Mouse (Mus musculus) spleen, embryonic (tissue): ENCODE measurements around the gene Nudt5.

Source experiments
- CTCF ChIA-PET: fragments of 350-600 bp; sonication (Branson Sonifier 250); formaldehyde crosslinking; loops from one replicate; lab custom pipeline; 2022; lab: Charles Lee

Gene Nudt5

GRCm38 (mm10) chr2:5851866-5852265, 7.0 kb downstream of the Nudt5 start:
- CTCF ChIA-PET, result interaction anchor here (0.6 kb wide), 1 partner anchor 432 kb away, joined by 8 read pairs; no protein-coding TSS in a partner anchor

GRCm38 (mm10) chr2:5862834-5863233, 18.0 kb downstream of the Nudt5 start, which contains the start of gene Gm13199:
TSS of gene Gm13199 (minus strand) at chr2:5862934.
- CTCF ChIA-PET, result interaction anchor here (0.6 kb wide), 1 partner anchor 42 kb away, joined by 3 read pairs; no protein-coding TSS in a partner anchor

- CTCF ChIA-PET, result interaction anchor here (0.6 kb wide), 1 partner anchor 52 kb away, joined by 4 read pairs; no protein-coding TSS in a partner anchor
These were observed 22.9 kb downstream of the Nudt5 start for GRCm38 (mm10) chr2:5867681-5868080.

GRCm38 (mm10) chr2:5869746-5870145, 24.9 kb downstream of the Nudt5 start:
- CTCF ChIA-PET, result no interaction called here

- CTCF ChIA-PET, result interaction anchor here (0.6 kb wide), 1 partner anchor 617 kb away, joined by 4 read pairs; no protein-coding TSS in a partner anchor
These were observed 32.6 kb downstream of the Nudt5 start for GRCm38 (mm10) chr2:5877446-5877845.

- CTCF ChIA-PET, result interaction anchor here (0.6 kb wide), 1 partner anchor 18 kb away, joined by 3 read pairs; no protein-coding TSS in a partner anchor
These were observed 44.0 kb downstream of the Nudt5 start for GRCm38 (mm10) chr2:5888865-5889264.

- CTCF ChIA-PET, result interaction anchor here (0.6 kb wide), 2 partner anchors 18 to 49 kb away, joined by 3 read pairs; no protein-coding TSS in a partner anchor
These were observed 44.6 kb downstream of the Nudt5 start for GRCm38 (mm10) chr2:5889412-5889811.

- CTCF ChIA-PET, result interaction anchor here (0.7 kb wide), 1 partner anchor 14 kb away, joined by 3 read pairs; no protein-coding TSS in a partner anchor
These were observed 49.5 kb downstream of the Nudt5 start for GRCm38 (mm10) chr2:5894296-5894695.

GRCm38 (mm10) chr2:5894843-5895570, 50.2 kb downstream of the Nudt5 start, which contains the start of gene Sec61a2:
TSS of gene Sec61a2 (minus strand) at chr2:5895432.
- CTCF ChIA-PET, result no interaction called here

- CTCF ChIA-PET, result no interaction called here
These were observed 55.3 kb downstream of the Nudt5 start for GRCm38 (mm10) chr2:5900145-5900544.

GRCm38 (mm10) chr2:5906092-5906491, 61.3 kb downstream of the Nudt5 start:
- CTCF ChIA-PET, result interaction anchor here (0.7 kb wide), 3 partner anchors 13 to 594 kb away, joined by 4 to 13 read pairs (median 5); no protein-coding TSS in a partner anchor

- CTCF ChIA-PET, result interaction anchor here (0.6 to 0.7 kb wide), 3 partner anchors 13 to 23 kb away, joined by 3 to 5 read pairs (median 4); no protein-coding TSS in a partner anchor
These were observed 61.8 kb downstream of the Nudt5 start for GRCm38 (mm10) chr2:5906625-5907024.

GRCm38 (mm10) chr2:5911282-5911965, 66.6 kb downstream of the Nudt5 start:
- CTCF ChIA-PET, result no interaction called here
